Mouse (Mus musculus) embryonic facial prominence, embryonic 14.5 days (tissue): ENCODE results near the gene Ankrd13a. TPM values are rescaled to one million over a fixed set of nuclear protein-coding genes. Genes with fewer than 3 reads are reported as not detected.
A peak's percentile ranks its signal among the peaks of the same experiment; 100 is the strongest.

Experiments used
- ATAC-seq: fragments of 200-750 bp; cut with Nextera tagmentation; 2 replicates; pipeline ENCODE4 v1.8.0; 2017; ENCODE audit warnings: low read depth, moderate number of reproducible peaks, moderate TSS enrichment
- DNase-seq: peaks from one replicate; pipeline ENCODE4 v3.0.0-alpha.2; 2015; ENCODE audit warnings: low spot score
- H3K27ac ChIP-seq: fragments of 300-500 bp; sonication (generic); replicated peaks from 2 replicates; pipeline ENCODE4 v1.5.1; 2014; ENCODE audit warnings: low read depth, mild to moderate bottlenecking, low read length, moderate library complexity
- H3K27me3 ChIP-seq: fragments of 300-500 bp; sonication (generic); replicated peaks from 2 replicates; pipeline ENCODE4 v1.6.1; 2014; ENCODE audit warnings: low read length; ENCODE audit not compliant: control insufficient read depth, insufficient read depth
- H3K36me3 ChIP-seq: fragments of 300-500 bp; sonication (generic); 2 replicates; pipeline ENCODE4 v1.6.1; 2014; ENCODE audit warnings: low read length, mixed read lengths; ENCODE audit not compliant: control insufficient read depth, insufficient read depth
- H3K4me1 ChIP-seq: fragments of 300-500 bp; sonication (generic); 2 replicates; pipeline ENCODE4 v1.6.1; 2014; ENCODE audit warnings: antibody characterized with exemption, low read length; ENCODE audit not compliant: control insufficient read depth, insufficient read depth
- H3K4me2 ChIP-seq: fragments of 300-500 bp; sonication (generic); 2 replicates; pipeline ENCODE4 v1.6.1; 2014; ENCODE audit warnings: low read depth, mild to moderate bottlenecking, low read length, moderate library complexity, mixed read lengths
- H3K4me3 ChIP-seq: fragments of 300-500 bp; sonication (generic); 2 replicates; pipeline ENCODE4 v1.5.1; 2014; ENCODE audit warnings: low read depth, mild to moderate bottlenecking, low read length
- H3K9ac ChIP-seq: fragments of 300-500 bp; sonication (generic); 2 replicates; pipeline ENCODE4 v1.6.1; 2014; ENCODE audit warnings: low read depth, mild to moderate bottlenecking, low read length, moderate library complexity, mixed read lengths
- H3K9me3 ChIP-seq: fragments of 300-500 bp; sonication (generic); 2 replicates; pipeline ENCODE4 v1.6.1; 2016; ENCODE audit warnings: low read length; ENCODE audit not compliant: control insufficient read depth
- WGBS: fragments of 180-500 bp; shearing (Covaris S2); extraction: QIAGEN DNeasy Blood & Tissue Kit; methylation state at CpG from one replicate; pipeline ENCODE4 v1.1.7; 2014; 5-methylcytosine and 5-hydroxymethylcytosine counted together
- polyA plus RNA-seq: library from polyadenylated mRNA; unstranded; fragments of >200 nt; fragmentation: Nextera tagmentation; extraction: Ambion mirVana; gene quantifications from 2 replicates; pipeline ENCODE4 v1.2.1, GENCODE M21; 2014

Gene Ankrd13a
- polyA plus RNA-seq, 1 experiment from 2014 or later: 61.4 TPM

GRCm38 (mm10) chr5:114753384-114753783 is 21.1 kb upstream of the Ankrd13a start:
- DNase-seq: no peak
- H3K4me3 ChIP-seq: no peak overlapping the region
- H3K4me1 ChIP-seq: no peaks in the 10 kb centered on the region
- ATAC-seq: no peak
- H3K36me3 ChIP-seq: peaks cover 85% of the 10 kb centered on the region
- H3K9ac ChIP-seq: no peak overlapping the region
- no peak overlapping the region for H3K4me2 ChIP-seq
- no peak overlapping the region for H3K27ac ChIP-seq
- 90% methylated on average over 12 of the region's 12 CpGs for WGBS
- H3K9me3 ChIP-seq: no peaks in the 10 kb centered on the region
- no peaks in the 10 kb centered on the region for H3K27me3 ChIP-seq

GRCm38 (mm10) chr5:114759536-114760090 is 14.9 kb upstream of the Ankrd13a start:
- Histone ChIP-seq H3K27ac (no peak overlapping the region), H3K4me2 (no peak overlapping the region), H3K9ac (no peak overlapping the region), H3K4me3 (no peak overlapping the region), H3K36me3 (peaks cover 88% of the 10 kb centered on the region), H3K27me3 (no peaks in the 10 kb centered on the region), H3K9me3 (no peaks in the 10 kb centered on the region), H3K4me1 (no peaks in the 10 kb centered on the region)
- no peak for ATAC-seq
- WGBS: 92% methylated on average over 5 of the region's 5 CpGs
- no peak for DNase-seq

GRCm38 (mm10) chr5:114761980-114762379 is 12.5 kb upstream of the Ankrd13a start:
- ATAC-seq (no peak), DNase-seq (no peak)
- Histone ChIP-seq H3K4me2 (no peak overlapping the region), H3K9me3 (no peaks in the 10 kb centered on the region), H3K36me3 (peaks cover 84% of the 10 kb centered on the region), H3K27ac (no peak overlapping the region), H3K4me3 (no peak overlapping the region), H3K4me1 (no peaks in the 10 kb centered on the region), H3K9ac (no peak overlapping the region), H3K27me3 (no peaks in the 10 kb centered on the region)
- 82% methylated on average over 8 of the region's 8 CpGs for WGBS

- ATAC-seq (peak; percentile 32; the same call in 1 of the 2 replicates), DNase-seq (peak; percentile 31)
- H3K4me2 ChIP-seq: no peak overlapping the region
- no peak overlapping the region for H3K9ac ChIP-seq
- no peaks in the 10 kb centered on the region for H3K9me3 ChIP-seq
- H3K4me1 ChIP-seq: no peaks in the 10 kb centered on the region
- H3K36me3 ChIP-seq: peaks cover 61% of the 10 kb centered on the region
- 82% methylated on average over 18 of the region's 18 CpGs for WGBS
- no peak overlapping the region for H3K4me3 ChIP-seq
- H3K27me3 ChIP-seq: no peaks in the 10 kb centered on the region
- no peak overlapping the region for H3K27ac ChIP-seq
Measured at GRCm38 (mm10) chr5:114764812-114765735, 9.4 kb upstream of the Ankrd13a start.

- H3K4me1 ChIP-seq: no peaks in the 10 kb centered on the region
- no peaks in the 10 kb centered on the region for H3K9me3 ChIP-seq
- no peak overlapping the region for H3K4me3 ChIP-seq
- DNase-seq (no peak), ATAC-seq (no peak)
- no peaks in the 10 kb centered on the region for H3K27me3 ChIP-seq
- no peak overlapping the region for H3K27ac ChIP-seq
- H3K36me3 ChIP-seq: peaks cover 46% of the 10 kb centered on the region
- H3K4me2 ChIP-seq: no peak overlapping the region
- 95% methylated on average over 8 of the region's 8 CpGs for WGBS
- no peak overlapping the region for H3K9ac ChIP-seq
Measured at GRCm38 (mm10) chr5:114766686-114767085, 7.8 kb upstream of the Ankrd13a start.

- 92% methylated on average over 7 of the region's 7 CpGs for WGBS
- no peak for DNase-seq
- Histone ChIP-seq H3K27me3 (no peaks in the 10 kb centered on the region), H3K27ac (no peak overlapping the region), H3K9me3 (no peaks in the 10 kb centered on the region), H3K36me3 (peaks cover 41% of the 10 kb centered on the region), H3K9ac (no peak overlapping the region), H3K4me1 (no peaks in the 10 kb centered on the region), H3K4me3 (no peak overlapping the region), H3K4me2 (no peak overlapping the region)
- ATAC-seq: no peak
Measured at GRCm38 (mm10) chr5:114767185-114767584, 7.3 kb upstream of the Ankrd13a start.

GRCm38 (mm10) chr5:114769786-114770185 is 4.7 kb upstream of the Ankrd13a start:
- ATAC-seq (no peak), DNase-seq (no peak)
- Histone ChIP-seq H3K36me3 (peaks cover 16% of the 10 kb centered on the region), H3K4me1 (no peaks in the 10 kb centered on the region), H3K4me2 (no peak overlapping the region), H3K9ac (no peak overlapping the region; the same call in 1 of the 2 replicates), H3K9me3 (no peaks in the 10 kb centered on the region), H3K4me3 (no peak overlapping the region), H3K27me3 (no peaks in the 10 kb centered on the region), H3K27ac (no peak overlapping the region)
- 84% methylated on average over 8 of the region's 8 CpGs for WGBS

- WGBS: 77% methylated on average over 8 of the region's 8 CpGs
- DNase-seq: no peak
- H3K4me2 ChIP-seq: peak overlapping the region; percentile 89
- no peak overlapping the region for H3K27ac ChIP-seq
- no peaks in the 10 kb centered on the region for H3K36me3 ChIP-seq
- H3K27me3 ChIP-seq: no peaks in the 10 kb centered on the region
- peak overlapping the region; percentile 97 for H3K4me3 ChIP-seq
- peaks cover 10% of the 10 kb centered on the region for H3K4me1 ChIP-seq
- H3K9me3 ChIP-seq: no peaks in the 10 kb centered on the region
- H3K9ac ChIP-seq: 0 out of 2 replicates have a peak overlapping the region, but pooled peaks have one; percentile 95
- no peak for ATAC-seq
Measured at GRCm38 (mm10) chr5:114771796-114772195, 2.7 kb upstream of the Ankrd13a start.
